Mouse (Mus musculus) embryo, embryonic 11.5 days (tissue): Measurements from ENCODE around the gene Ugt1a10.

Experiments
- DNase-seq: peaks from one replicate; pipeline ENCODE4 v3.0.0-alpha.2; 2012; ENCODE audit warnings: low read depth, low spot score

Ugt1a10 gene

DNA sequence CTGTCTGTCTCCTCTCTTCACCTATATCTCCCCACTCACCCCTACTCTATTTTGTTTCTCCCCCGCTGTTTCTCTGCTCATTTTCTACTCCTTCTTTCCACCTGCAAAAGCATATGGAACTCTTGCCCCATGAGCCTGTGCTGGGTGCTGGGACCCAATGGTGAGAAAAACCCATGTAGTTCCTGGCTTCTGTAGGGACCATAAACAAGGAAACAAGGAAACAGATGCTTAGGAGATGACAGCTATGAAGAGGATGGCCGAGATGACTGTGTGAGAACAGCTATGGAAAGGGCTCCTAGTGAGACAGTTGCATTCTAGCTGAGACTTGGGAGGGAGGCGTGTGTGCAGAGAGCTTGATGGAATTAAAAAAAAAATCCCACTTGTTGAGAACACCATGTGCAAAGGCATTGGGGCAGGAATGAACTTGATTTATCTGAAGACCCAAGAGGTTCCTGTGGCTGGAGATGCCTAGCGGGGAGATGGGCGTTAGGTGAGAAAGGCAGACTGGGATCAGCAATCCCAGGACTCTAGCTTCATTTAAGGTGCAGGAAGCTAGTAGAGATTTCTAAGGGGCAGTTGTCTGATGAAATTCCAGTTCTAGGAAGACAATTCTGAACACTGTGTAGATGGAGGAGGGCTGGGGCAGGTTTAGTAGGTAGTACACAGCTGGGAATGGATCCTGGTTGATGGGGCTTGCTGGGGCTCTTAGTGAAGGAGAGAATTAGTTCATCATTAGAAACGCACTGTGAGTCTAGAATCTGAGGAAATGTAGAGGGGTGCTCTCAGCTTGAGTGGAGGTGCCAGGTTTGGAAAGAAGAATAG is 176.0 kb downstream of the Ugt1a10 start:
- DNase-seq, result no peak

DNA sequence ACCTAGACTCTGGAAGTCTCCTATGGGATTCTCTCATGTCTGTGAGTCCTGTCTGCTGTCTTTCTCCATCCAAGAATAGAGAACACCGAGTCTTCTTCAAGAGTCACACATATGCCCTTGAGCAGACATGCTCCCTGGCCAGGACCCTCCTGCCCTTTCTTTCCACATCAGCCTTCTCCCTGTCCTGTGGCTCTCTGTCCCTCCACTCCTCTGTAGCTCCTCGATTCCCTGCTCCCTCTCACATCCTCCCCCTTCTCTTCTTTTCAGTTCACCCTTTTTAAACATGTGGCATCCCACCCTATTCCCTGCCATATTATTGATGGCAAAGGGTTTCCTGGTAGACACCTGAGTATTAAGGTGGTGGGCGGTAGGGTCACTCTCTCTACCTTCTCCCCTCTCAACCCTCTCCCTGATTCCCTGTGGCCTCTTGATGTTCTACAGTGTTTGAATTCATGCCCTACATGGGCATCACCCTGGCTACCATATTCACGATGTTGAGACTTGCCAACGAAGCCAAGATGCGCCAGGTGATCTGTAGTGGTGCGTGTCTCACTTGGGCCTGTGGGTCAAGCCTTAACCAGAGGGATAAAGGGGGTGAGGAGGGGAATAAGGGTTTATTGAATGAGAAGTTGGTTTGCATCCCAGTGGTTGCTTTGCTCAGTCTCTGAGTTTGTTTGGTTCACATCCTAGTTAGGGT is 176.8 kb downstream of the Ugt1a10 start:
- DNase-seq, result no peak

DNA sequence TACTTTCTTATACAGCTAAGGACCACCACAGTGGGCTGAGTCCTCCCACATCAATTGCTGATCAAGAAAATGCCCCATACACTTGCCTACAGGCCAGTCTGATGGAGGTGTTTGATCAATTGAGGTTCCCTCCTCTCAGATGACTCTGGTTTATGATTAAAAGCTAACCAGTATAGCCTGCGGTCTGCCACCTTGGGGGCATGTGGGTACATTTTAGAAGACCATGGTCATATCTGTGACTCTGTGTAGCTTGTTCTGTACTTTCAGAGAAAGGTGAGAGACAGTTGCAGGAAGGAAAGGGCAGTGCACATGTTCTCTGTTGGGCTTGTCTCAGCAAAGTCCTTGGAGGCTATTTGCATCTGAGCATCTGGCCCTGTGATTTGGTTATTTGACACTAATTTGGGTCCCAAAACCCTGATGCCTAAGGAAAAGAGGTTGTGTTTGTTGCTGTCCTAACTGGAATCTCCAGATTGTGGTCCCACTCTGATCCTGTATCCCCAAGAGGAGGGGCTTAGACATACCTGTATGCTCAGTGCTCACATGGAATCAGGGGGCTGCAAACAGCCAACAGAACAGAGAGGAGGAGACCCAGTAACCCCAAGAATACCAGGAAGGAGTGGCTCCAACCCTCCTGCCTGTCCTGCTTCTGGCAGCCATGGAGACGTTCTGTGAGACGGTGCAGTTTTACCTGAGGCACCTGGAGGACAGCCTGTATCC is 177.6 kb downstream of the Ugt1a10 start:
- DNase-seq, result no peak

DNA sequence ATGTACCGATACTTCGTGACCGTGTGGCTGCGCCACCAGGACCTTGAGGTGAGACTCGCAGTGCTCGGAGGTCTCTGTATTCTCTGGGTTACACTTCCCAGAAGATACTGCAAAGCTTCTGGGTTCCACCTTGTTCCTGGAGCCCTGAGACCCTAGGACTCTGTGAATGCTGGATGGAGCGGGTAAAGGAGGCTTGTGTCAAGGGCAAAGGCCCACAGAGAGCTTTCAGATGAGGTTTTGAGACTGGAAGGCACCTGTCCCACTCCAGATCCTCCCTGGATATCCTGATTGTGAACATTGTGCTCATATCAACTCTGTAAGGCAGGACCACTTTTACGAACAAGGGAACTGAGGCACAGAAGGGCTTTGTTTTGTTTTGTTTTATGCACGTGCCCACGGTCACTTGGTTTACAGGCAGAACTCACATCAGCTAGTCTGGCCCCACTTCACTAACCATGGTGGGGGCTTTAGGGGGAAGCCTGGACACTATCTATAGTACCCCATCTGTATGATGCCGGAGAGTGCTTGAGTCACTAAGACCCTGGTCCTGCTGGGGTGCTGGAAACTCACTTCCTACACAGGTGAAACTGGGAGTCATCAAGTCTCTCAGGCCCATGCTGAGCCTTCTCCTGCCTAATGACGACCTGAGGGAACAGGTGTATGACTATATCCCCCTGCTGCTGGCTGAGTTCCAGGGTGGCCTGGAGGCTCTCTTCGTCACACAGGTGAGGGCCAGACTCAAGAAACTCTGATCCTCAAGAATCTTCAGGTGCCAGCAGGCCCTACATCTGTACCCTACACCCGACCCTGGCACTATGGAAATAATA is 178.4 kb downstream of the Ugt1a10 start:
- DNase-seq, result no peak

DNA sequence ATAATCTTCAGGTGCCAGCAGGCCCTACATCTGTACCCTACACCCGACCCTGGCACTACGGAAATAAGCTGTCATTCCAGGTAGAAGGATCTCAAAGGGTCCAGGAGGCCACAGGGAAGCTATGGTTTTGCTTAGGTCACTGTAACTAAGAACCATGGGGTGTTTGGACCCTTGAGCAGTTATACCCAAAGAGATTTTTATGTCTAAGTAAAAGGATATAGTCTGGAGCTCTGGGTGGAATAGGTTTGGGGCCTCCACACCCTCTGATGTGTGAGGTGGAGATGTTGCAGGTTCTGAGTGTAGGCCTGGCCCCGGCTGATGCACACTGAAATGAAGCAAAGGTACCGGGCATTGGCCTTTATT is 179.0 kb downstream of the Ugt1a10 start:
- no peak for DNase-seq

DNA sequence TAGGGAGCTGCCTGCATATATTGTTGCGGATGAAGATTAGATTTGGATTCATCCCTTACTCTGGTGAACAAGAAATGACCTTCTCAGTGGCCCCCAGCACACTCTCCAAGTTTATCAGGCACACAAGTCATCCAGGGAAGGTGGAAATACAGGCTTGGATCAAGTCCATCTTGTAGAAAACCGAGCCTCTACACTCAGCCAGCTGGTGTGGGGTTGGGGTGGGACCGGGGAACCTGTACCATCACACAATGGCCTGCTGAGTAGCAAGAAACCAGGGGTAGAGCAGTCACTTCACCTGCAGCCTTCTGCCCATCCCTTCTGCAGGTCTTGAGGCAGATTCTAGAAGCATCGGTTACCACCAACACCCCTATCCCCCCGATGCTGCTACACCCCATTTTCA is 179.5 kb downstream of the Ugt1a10 start:
- no peak for DNase-seq

DNA sequence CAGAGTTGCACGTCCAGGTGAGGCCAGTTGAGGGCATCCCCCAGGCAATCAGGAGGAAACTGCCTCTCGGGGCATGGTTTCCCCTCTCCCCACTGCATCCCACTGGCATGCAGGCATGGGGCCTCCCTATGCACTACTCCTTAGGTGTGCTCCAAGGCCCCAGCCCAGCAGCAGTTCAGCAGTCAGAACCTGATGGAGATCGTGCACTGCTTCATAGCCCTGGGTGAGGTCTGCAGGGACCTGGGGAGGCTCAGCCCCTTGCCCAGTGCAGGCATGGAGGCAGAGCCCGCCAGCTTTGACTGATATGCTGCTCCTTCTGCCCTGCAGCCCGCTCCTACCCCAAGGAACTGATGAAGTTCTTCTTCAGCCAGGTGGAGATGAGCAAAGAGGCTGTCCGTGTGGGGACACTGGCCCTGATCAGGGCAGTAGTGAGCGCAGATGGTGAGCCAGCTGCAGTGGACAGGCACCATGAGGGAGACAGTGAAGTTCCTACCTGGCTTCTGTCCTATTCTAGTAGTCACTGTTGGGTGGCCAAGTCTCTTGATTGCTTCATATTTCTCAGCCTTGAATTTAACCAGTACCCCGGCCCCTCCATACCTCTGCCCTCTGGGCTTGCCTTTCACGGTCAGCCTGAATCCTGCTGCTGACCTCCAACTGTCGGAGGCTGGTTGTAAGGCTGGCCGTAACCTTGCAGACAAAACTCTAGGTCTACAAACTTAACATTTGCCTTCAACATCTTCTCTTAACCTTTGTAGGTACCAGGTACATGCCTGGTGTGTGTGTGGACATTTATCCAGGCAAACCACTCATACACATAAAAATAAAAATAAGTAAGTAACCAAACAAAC is 180.1 kb downstream of the Ugt1a10 start:
- DNase-seq, result no peak

DNA sequence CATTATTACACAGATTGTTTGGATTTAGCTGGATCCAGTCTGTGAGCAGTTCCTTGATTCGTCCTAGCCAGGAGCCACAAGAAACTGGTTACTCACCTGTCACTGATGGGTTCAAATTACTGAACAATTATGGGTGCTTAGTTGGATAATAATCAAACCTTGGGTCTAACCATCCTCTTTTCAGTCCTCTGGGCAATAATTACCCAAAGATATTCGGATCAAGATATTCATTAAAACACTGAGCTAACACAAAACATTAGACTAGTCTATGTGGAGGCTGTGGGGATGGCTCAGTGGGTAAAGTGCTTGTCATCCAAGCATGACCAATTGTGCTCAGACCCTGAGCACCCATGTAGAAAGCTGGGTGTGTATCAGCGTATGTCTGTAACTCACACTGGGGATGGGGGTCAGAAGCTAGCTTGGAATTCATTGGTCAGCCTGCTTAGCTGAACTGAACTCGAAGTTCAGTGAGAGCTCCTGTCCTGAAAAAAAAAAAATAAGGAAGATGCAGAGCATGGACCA is 180.8 kb downstream of the Ugt1a10 start:
- no peak for DNase-seq

DNA sequence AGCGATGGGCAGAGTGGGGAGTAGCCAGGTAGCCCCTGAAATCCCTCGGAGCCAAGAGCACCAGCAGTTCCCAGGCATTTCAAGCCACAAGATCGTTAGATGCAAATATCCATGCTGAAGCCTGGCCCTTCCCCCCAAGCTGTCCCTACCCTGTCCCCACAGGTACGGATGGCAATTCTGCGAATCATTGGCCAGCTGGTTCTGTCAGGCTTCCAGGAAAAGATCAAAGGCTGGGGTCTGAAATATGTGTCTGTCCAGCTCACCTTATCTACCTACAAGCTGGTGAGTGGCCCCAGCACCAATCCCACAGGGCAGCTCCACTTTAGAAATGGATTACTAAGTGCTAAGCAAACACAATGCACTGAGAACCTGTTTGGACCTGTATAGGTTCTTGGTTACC is 182.1 kb downstream of the Ugt1a10 start:
- no peak for DNase-seq

DNA sequence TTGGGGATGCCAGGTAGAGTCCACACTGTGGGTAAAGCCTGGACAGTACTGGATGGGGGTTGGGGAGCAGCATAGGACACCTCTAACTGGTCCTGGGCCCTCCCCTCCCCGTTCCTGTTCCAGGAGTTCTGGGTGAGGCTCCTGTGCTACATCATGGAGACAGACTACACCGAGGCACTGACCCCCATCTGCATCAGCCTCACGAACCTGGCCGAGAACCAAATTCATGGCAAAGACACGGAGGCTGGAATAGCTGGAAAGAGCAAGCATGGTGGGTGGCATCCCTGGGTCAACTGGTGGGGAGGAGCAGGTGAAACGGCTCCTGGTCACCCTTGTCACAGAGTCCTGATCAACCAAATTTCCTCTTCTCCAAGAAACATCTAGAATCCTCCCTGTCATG is 183.6 kb downstream of the Ugt1a10 start:
- no peak for DNase-seq

DNA sequence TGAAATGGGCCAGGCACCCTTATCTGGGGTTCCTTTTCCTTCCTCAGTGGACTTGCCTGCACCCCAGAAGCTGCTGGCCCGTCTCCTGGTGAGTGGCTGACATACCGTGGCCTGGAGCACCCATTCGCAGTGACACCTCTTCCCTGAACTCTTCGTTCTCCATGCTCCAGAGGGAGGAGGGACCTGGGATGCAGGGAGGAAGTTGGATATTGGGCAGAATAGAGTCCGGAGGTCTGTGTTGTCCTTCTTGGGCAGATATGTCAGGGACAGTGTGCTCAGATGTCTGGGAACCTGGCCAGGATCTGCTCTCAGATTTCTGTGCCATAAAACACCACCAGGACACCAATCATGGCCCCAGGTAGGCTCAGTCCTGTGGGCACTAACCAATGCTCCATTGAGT is 184.9 kb downstream of the Ugt1a10 start:
- no peak for DNase-seq

DNA sequence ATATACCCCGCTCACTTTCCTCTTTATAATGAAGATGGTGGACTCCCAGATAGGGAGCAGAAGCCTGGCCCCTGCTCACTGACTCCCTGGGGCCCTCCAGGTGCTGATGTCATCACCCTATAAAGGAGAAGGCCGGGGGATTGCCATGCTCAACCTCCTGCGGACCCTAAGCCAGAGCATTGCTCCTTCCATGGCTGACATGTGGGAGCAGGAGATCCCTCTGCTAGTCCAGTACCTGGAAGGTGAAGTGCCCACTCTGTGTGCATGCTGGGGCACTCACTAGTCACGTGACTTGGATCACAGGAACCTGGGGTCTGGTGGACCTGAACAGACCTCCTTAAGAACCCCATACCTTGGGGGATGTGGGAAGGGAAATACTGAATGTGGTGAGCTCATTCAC is 185.4 kb downstream of the Ugt1a10 start:
- DNase-seq, result no peak

DNA sequence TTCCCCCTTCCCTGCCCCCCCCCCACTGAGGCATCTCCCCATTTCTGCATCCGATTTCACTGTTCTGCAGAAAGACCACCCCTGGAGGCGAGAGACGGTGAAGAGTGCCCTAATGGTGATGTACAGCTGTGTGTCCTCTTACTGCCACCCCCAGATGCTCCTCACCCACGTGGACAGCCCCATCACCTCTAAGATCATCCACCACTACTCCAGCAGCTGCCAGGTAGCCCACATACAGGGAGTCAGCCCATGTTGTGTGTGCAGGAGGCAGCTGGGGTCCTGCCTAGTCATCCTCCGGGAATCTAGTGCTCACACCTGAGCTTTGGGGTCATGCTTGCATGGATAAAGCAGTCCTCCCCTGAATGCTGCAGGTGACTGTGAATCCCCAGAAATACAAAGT is 188.7 kb downstream of the Ugt1a10 start:
- DNase-seq, result no peak

DNA sequence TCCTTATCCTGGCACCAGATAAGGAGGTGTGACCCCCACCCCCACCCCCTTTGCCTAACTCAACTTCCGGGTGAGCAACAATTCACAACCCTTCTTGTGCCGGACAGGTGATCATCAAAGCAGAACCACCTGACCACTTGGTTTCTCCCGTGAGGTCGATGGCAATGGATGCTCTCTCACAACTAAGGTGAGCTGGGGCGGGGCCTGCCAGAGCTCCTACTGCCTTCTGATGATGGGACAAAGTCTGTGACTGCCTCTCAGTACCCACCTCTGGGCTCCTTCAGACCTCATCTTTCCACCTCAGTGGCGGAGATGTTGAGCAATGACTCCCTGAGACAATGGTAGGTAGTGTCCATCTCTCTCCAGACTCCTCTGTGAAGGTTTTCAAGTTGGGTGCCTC is 190.7 kb downstream of the Ugt1a10 start:
- DNase-seq, result no peak

DNA sequence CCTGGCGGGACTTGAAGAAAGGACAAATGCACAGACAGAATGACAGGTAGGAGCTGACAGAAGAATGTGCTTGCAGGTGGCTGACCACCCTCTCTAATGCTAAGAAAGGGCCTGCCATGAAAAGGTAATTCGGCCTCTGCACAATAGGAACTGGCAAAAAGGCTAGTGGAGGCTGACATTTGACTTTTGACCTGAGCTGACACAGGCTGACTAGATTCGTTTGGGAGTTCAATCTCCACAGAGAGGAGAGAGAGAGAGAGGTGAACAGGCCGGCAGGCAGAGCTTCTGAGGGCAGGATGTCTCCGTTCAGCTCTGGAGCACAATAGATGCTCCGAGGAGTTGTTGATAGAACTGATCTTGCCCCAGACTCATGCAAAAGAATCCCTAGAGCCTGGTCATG is 191.2 kb downstream of the Ugt1a10 start:
- DNase-seq, result no peak

DNA sequence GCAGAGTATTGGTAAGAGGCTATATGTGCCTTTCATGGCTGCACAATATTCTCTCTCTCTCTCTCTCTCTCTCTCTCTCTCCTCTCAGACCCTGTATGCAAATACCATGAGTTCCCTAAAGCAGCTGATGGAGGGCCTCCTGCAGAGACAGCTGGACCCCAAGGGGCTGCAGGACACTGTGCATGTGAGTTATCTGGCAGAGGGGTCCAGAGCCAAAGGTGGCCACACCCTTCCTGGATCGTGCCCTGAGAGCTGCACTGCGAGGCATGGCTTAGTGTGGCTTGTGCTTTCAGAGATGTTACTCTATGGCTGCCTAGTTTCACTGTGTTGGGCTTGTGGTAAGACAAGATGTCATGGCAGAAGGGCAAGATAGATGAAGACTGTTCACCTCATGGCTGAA is 192.5 kb downstream of the Ugt1a10 start:
- DNase-seq, result no peak

DNA sequence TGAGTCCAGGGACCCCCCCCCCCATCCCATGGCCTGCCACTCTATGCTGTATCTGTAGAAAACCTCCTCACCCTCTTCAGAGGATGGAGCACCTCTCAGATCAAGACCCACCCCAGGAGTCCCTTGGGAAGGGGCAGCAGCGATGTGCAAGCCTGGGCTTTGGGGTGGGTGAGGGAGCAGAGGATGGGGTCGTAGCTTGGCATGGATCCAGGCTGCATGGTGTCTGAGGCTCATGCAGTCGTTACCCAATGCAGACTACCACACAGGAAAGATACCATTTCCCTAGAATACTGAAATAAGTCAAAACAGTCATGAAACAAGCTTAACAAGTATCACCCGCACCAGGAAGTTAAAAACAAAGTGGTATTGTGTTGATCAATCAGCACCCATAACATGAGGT is 193.5 kb downstream of the Ugt1a10 start:
- no peak for DNase-seq

DNA sequence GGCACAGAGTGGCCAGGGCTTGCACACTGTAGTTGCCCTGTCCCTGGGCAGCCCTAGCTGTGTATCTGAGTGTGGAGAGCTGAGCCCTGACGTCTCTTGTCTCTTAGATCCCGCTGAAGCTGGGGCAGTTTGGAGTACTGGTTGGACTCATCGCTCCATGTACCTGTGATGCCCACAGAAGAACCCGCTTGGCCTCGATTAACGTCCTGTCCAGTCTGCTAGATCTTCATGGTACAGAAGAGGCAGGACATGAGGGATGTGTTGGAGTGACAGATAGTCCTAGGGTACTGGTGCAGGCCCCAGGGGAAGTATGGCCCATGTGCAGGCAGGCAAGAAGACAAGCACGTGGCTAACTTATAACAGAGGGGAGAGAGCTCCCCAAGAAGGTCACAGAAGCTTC is 194.4 kb downstream of the Ugt1a10 start:
- DNase-seq, result no peak

DNA sequence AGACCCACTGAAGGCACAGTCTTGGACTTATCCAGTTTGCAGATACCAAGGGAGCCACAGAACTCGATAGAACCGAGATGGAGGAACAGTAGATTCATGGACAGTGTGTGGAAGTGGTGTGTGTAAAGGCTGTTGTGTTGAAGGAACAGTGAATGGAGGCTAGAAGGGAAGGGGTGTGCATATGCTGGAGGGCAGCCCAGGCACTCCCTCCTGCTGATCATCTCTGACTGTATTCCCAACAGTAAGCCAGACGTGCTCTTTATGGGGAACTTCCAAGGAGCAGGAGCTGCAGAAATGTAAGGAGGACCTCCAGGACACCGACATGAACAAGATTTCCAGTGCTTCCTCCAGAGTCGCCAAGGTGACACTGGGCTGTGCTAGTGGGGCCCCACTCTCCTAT is 194.8 kb downstream of the Ugt1a10 start:
- DNase-seq, result no peak

DNA sequence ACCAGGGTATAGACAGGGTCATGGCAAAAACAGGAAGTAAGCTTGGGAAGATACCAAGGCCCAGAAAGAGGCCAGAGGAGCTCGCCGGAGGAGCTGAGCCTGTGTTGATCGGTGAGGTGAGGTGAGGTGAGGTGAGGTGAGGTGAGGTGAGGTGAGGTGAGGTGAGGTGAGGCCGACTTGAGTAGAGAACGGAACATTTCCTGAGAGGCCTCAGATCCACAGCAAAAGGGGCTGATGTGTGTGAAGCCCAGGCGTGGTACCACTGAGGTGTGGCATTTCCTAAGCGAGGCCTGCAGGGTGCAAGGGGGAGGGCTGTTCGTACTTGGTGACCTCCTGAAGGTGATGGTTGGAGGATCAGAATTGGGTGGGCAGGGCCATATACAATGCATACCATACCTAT is 197.9 kb downstream of the Ugt1a10 start:
- DNase-seq, result no peak

DNA sequence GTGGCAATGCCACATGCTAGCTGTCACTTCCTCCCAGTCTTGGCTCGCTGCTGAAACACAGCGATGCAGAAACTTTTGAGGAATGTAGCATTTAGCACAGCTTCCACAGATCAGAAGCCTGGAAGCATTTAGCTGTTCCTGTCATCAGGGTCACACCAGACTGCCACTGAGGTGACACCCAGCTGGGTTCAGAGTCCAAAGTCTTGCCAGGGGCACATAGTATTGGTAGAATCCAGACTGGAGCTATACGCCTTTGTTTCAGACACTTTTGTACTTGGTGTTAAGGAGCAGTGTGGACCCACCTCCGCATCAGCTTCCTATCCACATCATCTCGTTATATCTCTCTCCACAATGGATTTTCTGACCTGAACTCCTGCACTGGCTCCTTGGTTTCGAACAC is 198.4 kb downstream of the Ugt1a10 start:
- no peak for DNase-seq
